Mouse (Mus musculus): ENCODE measurements around the gene Dgkg. TPM values are rescaled to one million over a fixed set of nuclear protein-coding genes. Genes with fewer than 3 reads are reported as not detected.

The Dgkg gene
- total RNA-seq, 1 experiment, result 0.22 TPM

DNA sequence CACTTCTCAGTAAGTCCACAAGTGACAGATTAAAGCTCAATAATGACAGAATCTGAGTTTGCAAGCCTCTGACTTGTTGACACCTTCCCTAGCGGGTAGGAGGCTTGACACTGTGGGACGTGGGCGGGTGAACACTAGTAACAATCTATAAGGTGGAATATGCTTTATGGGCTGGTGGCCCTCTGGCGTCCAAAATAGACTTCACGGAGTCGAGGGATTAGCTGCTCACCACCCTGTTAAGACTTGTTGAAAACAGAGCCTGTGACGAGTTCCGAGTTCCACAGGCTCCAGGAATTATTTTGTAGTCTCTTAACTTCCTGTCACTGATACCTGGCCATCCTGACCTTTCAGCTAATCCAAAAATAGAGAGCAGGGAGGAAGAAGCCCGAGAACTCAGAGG, 104.7 kb downstream of the Dgkg start:
- H3K4me3 ChIP-seq (ENCODE audit: insufficient read depth in 1 of 2, low read depth in 1 of 2, low read length in 2 of 2, poor library complexity in 1 of 2, severe bottlenecking in 1 of 2), result no peak overlapping the region
- no peak for TF ChIP-seq ZC3H11A (IDR thresholded peaks at IDR 0.05; ENCODE audit: borderline replicate concordance, low read depth, low read length)
- TF ChIP-seq CHD2 (IDR thresholded peaks at IDR 0.05; ENCODE audit: low read depth, low read length), result no peak
- TF ChIP-seq ZNF384 (IDR thresholded peaks at IDR 0.05; ENCODE audit: low read depth, low read length), result no peak
- no peak for TF ChIP-seq MAFK (IDR thresholded peaks at IDR 0.05; ENCODE audit: insufficient read depth, low read depth, low read length)
- no peak for TF ChIP-seq HCFC1 (IDR thresholded peaks at IDR 0.05; ENCODE audit: borderline replicate concordance, insufficient read depth, low read length)
- no peak overlapping the region for H3K9ac ChIP-seq (ENCODE audit: insufficient read depth, low read depth, low read length, poor library complexity, severe bottlenecking)
- in situ Hi-C loops (cut with MboI; ENCODE audit: low sequenced_read_pairs in 2 of 2, unreplicated experiment in 2 of 2), result loop anchor here in 1 of 2 experiments (25.0 kb wide), 1 partner anchor 240 kb away; no protein-coding TSS in a partner anchor
- no peak for DNase-seq (ENCODE audit: low read depth, low spot score)
- H3K36me3 ChIP-seq (ENCODE audit: control insufficient read depth, insufficient read depth, low read length, poor library complexity, severe bottlenecking), result no peaks in the 10 kb centered on the region
- no peak overlapping the region for H3K27ac ChIP-seq (ENCODE audit: insufficient read depth, low read depth, low read length, poor library complexity, severe bottlenecking)
- no peaks in the 10 kb centered on the region for H3K9me3 ChIP-seq (ENCODE audit: control insufficient read depth, insufficient read depth, low read depth, low read length)
- H3K4me1 ChIP-seq (ENCODE audit: control insufficient read depth in 2 of 2, insufficient read depth in 2 of 2, low read length in 2 of 2, poor library complexity in 1 of 2), result peaks cover 0 to 21% of the 10 kb centered on the region in 2 experiments; a peak in 2 of 4 replicates

DNA sequence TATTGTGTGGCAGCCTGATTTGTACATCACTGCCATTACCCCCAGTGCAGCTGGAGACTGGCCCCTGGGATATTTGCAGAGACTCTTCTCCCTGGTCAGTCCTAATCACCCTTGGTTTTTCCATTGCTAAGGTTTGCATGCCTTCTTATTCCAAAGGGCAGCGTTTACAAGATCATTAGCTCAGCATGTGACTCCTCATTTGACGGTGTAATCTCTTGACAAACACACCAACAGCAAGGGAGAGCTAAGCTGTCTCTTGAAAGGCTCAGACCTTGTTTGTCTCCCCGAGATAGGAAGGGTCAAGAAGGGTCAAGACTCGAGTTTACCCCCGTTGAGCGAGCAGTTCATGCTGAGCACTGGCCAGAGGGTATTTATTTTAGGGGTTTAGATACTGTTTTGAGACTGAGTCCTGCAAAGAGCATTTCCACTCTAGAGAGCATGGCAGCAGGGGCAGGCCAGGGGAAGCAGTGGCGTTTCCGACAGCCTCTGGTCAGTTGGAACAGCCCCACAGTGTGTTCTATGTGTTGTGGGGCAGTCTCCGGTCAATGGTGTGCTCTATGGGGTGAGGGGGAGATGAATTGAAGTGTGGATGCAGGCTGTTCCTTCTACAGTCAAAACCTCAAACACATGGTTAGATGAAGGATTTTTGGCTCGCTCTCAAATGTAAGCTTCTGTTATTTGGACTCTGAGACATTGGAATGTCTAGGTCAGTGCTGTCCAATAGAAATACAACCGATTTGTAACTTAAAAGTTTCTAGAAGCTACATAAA, 105.6 kb downstream of the Dgkg start:
- Histone ChIP-seq H3K9ac (ENCODE audit: insufficient read depth, low read depth, low read length, poor library complexity, severe bottlenecking) (no peak overlapping the region), H3K9me3 (ENCODE audit: control insufficient read depth, insufficient read depth, low read depth, low read length) (no peaks in the 10 kb centered on the region), H3K4me3 (ENCODE audit: insufficient read depth in 1 of 2, low read depth in 1 of 2, low read length in 2 of 2, poor library complexity in 1 of 2, severe bottlenecking in 1 of 2) (no peak overlapping the region), H3K36me3 (ENCODE audit: control insufficient read depth, insufficient read depth, low read length, poor library complexity, severe bottlenecking) (no peaks in the 10 kb centered on the region), H3K4me1 (ENCODE audit: control insufficient read depth in 2 of 2, insufficient read depth in 2 of 2, low read length in 2 of 2, poor library complexity in 1 of 2) (peaks cover 0 to 26% of the 10 kb centered on the region in 2 experiments; a peak in 2 of 4 replicates), H3K27ac (ENCODE audit: insufficient read depth, low read depth, low read length, poor library complexity, severe bottlenecking) (no peak overlapping the region; the same call in 1 of the 2 replicates)
- in situ Hi-C loops (cut with MboI; ENCODE audit: low sequenced_read_pairs in 2 of 2, unreplicated experiment in 2 of 2), result loop anchor here in 1 of 2 experiments (25.0 kb wide), 1 partner anchor 239 kb away; no protein-coding TSS in a partner anchor
- no peak for DNase-seq (ENCODE audit: low read depth, low spot score)
- TF ChIP-seq ZC3H11A (IDR thresholded peaks at IDR 0.05; ENCODE audit: borderline replicate concordance, low read depth, low read length) (no peak), CHD2 (IDR thresholded peaks at IDR 0.05; ENCODE audit: low read depth, low read length) (no peak), HCFC1 (IDR thresholded peaks at IDR 0.05; ENCODE audit: borderline replicate concordance, insufficient read depth, low read length) (no peak), MAFK (IDR thresholded peaks at IDR 0.05; ENCODE audit: insufficient read depth, low read depth, low read length) (no peak), ZNF384 (IDR thresholded peaks at IDR 0.05; ENCODE audit: low read depth, low read length) (no peak)

DNA sequence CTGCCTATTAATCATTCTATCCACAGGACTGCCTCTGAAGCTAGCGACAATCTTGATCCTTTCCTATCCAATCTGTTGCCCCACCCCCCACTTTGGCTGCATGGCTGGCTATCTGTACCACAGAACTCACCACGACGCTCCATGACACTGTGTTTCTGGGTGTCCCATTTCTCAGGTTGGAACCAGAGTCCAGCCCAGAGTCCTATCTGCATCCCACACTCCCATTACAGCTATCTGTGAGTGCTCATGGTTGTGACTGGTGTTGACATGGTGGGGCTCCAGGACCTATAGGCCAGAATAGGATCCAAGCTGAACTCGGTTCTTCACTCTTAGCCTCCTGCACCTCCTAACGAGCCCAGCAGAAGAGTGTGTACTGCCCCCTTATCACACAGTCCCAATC, 107.7 kb downstream of the Dgkg start:
- Histone ChIP-seq H3K9me3 (ENCODE audit: control insufficient read depth, insufficient read depth, low read depth, low read length) (no peaks in the 10 kb centered on the region), H3K4me1 (ENCODE audit: control insufficient read depth in 2 of 2, insufficient read depth in 2 of 2, low read length in 2 of 2, poor library complexity in 1 of 2) (peaks cover 7 to 32% of the 10 kb centered on the region in 2 experiments), H3K36me3 (ENCODE audit: control insufficient read depth, insufficient read depth, low read length, poor library complexity, severe bottlenecking) (no peaks in the 10 kb centered on the region), H3K27ac (ENCODE audit: insufficient read depth, low read depth, low read length, poor library complexity, severe bottlenecking) (no peak overlapping the region), H3K4me3 (ENCODE audit: insufficient read depth in 1 of 2, low read depth in 1 of 2, low read length in 2 of 2, poor library complexity in 1 of 2, severe bottlenecking in 1 of 2) (no peak overlapping the region), H3K9ac (ENCODE audit: insufficient read depth, low read depth, low read length, poor library complexity, severe bottlenecking) (no peak overlapping the region)
- in situ Hi-C loops (cut with MboI; ENCODE audit: low sequenced_read_pairs in 2 of 2, unreplicated experiment in 2 of 2), result no loop called here
- DNase-seq (ENCODE audit: low read depth, low spot score), result no peak
- TF ChIP-seq ZNF384 (IDR thresholded peaks at IDR 0.05; ENCODE audit: low read depth, low read length) (no peak), HCFC1 (IDR thresholded peaks at IDR 0.05; ENCODE audit: borderline replicate concordance, insufficient read depth, low read length) (no peak), ZC3H11A (IDR thresholded peaks at IDR 0.05; ENCODE audit: borderline replicate concordance, low read depth, low read length) (no peak), MAFK (IDR thresholded peaks at IDR 0.05; ENCODE audit: insufficient read depth, low read depth, low read length) (no peak), CHD2 (IDR thresholded peaks at IDR 0.05; ENCODE audit: low read depth, low read length) (no peak)

DNA sequence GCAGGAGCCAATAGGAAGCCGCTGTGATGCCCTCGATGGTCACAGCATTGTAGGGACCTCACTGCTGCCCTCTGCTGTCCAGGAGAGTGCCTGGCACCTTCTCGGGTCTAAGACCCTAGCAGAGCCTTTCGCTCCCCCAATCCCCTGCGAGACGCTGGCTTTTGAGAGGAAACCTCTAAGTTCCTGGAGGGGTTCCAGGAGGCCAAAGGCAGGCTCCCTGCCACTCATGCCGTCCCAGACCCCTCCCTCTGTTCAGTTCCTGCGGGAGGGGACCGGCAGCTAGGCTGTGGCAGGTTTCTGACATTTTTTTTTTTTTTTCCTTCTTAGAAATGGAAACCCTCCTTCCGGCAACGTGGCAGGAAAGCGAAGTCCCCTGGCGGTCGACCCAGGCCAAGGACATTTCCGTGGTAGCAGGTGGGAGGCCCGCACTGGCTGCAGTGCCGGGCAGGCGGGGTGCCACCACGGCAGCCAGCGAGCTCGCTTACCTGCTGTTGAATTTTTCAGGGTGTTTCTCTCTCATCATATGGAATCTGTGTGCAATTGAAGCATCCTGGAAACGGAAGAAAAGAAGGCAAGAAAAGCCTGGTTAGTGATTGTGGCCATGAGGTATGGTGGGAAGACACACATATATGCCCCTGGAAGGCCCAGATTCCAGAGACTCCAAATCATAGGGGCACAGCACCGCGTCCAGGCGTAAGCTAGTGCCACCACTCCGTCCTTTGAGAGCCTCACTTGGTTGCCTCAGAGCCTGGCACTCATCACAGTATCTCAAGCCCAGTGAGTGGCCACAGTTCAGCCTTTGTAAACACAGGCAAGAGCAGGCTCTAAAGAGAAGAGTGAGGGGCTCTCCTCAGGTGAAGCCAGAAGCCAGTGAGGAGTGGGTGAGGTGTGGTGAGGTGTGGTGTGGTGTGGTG, 108.6 kb downstream of the Dgkg start:
- H3K27ac ChIP-seq (ENCODE audit: insufficient read depth, low read depth, low read length, poor library complexity, severe bottlenecking), result peak overlapping the region; percentile 64; the same call in 1 of the 2 replicates
- H3K4me3 ChIP-seq (ENCODE audit: insufficient read depth in 1 of 2, low read depth in 1 of 2, low read length in 2 of 2, poor library complexity in 1 of 2, severe bottlenecking in 1 of 2), result peak overlapping the region; percentile 61 to 67
- peak overlapping the region; percentile 82 for H3K9ac ChIP-seq (ENCODE audit: insufficient read depth, low read depth, low read length, poor library complexity, severe bottlenecking)
- DNase-seq (ENCODE audit: low read depth, low spot score), result peak; percentile 91
- no peak for TF ChIP-seq CHD2 (IDR thresholded peaks at IDR 0.05; ENCODE audit: low read depth, low read length)
- no peak for TF ChIP-seq MAFK (IDR thresholded peaks at IDR 0.05; ENCODE audit: insufficient read depth, low read depth, low read length)
- TF ChIP-seq ZNF384 (IDR thresholded peaks at IDR 0.05; ENCODE audit: low read depth, low read length), result peak; percentile 96
- 0 out of 2 replicates have a peak, but pooled peaks have one; percentile 31 for TF ChIP-seq HCFC1 (IDR thresholded peaks at IDR 0.05; ENCODE audit: borderline replicate concordance, insufficient read depth, low read length)
- TF ChIP-seq ZC3H11A (IDR thresholded peaks at IDR 0.05; ENCODE audit: borderline replicate concordance, low read depth, low read length), result peak; percentile 82
- H3K9me3 ChIP-seq (ENCODE audit: control insufficient read depth, insufficient read depth, low read depth, low read length), result no peaks in the 10 kb centered on the region
- peaks cover 8 to 28% of the 10 kb centered on the region in 2 experiments for H3K4me1 ChIP-seq (ENCODE audit: control insufficient read depth in 2 of 2, insufficient read depth in 2 of 2, low read length in 2 of 2, poor library complexity in 1 of 2)
- H3K36me3 ChIP-seq (ENCODE audit: control insufficient read depth, insufficient read depth, low read length, poor library complexity, severe bottlenecking), result no peaks in the 10 kb centered on the region
- in situ Hi-C loops (cut with MboI; ENCODE audit: low sequenced_read_pairs in 2 of 2, unreplicated experiment in 2 of 2), result no loop called here
